Mouse (Mus musculus): ENCODE measurements around the gene Nf1. TPM values are rescaled to one million over a fixed set of nuclear protein-coding genes. Genes with fewer than 3 reads are reported as not detected.

Nf1 gene
- total and polyA plus RNA-seq, 3 experiments: 7.1 to 78.0 (median 27.0) TPM

DNA sequence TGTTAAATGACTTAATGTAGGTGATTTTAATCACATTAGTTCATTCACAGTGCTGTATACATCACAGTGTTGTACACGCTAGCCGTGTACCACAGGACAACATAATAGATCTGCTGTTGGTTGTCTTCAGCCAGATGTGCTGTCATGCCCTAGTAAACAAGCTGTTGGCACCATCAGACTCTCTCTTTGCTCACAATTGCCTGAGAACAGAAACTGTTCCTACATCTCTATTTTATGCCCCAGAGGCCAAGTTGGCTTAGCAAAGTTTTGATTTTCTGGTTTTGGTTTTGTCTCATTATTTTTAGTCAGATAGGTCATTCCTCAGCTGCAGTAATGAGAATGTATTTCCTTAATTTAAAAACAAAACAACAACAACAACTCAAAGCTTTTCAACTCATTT, 190.2 kb downstream of the Nf1 start:
- no peaks in the 10 kb centered on the region for H3K27me3 ChIP-seq (ENCODE audit: insufficient read depth, low read length)
- H3K4me1 ChIP-seq (ENCODE audit: insufficient read depth, low read depth, low read length): 0 out of 2 replicates have a peak, but pooled peaks cover 2% of the 10 kb centered on the region
- no peak for DNase-seq (ENCODE audit: low spot score)

DNA sequence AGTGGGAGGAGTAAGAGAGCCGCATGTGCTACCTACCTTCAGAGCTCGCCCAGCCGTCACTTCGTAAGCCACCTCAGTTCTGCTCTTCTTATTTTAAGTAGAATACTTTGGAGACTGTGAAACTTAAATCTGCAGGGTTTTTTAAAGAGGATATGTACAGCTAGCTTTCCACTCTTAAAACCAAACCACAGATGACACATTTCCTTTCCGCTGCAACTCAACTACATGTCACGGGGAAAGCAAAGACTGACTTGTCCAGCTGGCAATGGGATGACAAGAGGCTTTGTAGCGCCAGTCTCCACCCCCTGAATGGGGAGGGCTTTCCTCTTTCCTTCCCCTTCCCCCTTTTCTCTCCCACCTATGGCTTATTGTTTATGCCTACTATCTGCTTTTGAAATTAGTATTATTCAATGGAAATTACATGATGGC, 190.9 kb downstream of the Nf1 start, which contains the start of the genes Evi2 and Evi2a:
Gene Evi2, minus strand, starts transcription at position 257 of the 429 bp plus-strand sequence.
Gene Evi2a, minus strand, starts transcription at position 277 of the 429 bp plus-strand sequence.
- no peak within 1 kb of the TSS for H3K4me3 ChIP-seq (ENCODE audit: low read depth, low read length)
- no peak for DNase-seq (ENCODE audit: low spot score)
- no peak for ATAC-seq (ENCODE audit: extremely low read depth, insufficient number of reproducible peaks, low FRiP score, poor library complexity, severe bottlenecking)

More for the DNA sequence above, 190.2 kb downstream of the Nf1 start:
- ATAC-seq (ENCODE audit: extremely low read depth, insufficient number of reproducible peaks, low FRiP score, poor library complexity, severe bottlenecking): no peak
- Histone ChIP-seq H3K4me3 (ENCODE audit: low read depth, low read length) (no peak overlapping the region), H3K36me3 (replicated peaks) (peaks cover 42% of the 10 kb centered on the region), H3K9me3 (replicated peaks) (no peaks in the 10 kb centered on the region)
- TF ChIP-seq GATA2 (IDR thresholded peaks at IDR 0.05; ENCODE audit: borderline replicate concordance, low read depth, low read length) (no peak), CTCF (IDR thresholded peaks at IDR 0.05; ENCODE audit: low read depth, low read length) (no peak), TAL1 (conservative IDR thresholded peaks at IDR 0.05; ENCODE audit: low read depth, low read length) (no peak), GATA1 (IDR thresholded peaks at IDR 0.05; ENCODE audit: borderline replicate concordance, low read length) (no peak), POLR2AphosphoS5 (IDR thresholded peaks at IDR 0.05; ENCODE audit: insufficient replicate concordance, low read depth, low read length) (no peak)

DNA sequence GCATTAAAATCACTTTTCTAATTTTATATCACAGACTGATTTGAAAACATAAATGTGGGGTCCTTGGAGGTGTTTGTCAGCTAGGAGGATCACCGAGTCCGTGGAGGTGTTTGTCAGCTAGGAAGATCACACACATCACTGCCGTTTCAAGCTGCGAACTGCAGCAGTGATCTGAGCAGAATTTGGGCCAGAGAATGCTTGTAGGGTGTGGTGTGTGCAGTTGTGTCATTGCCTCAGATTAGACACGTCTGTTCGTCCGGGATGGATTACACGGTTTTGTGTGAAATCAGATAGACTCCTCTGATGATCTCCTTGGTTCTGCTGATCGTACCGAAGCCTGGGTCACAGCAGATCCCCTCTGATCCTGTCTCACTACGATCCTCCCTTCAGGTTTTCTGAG, 191.3 kb downstream of the Nf1 start:
- ATAC-seq (ENCODE audit: extremely low read depth, insufficient number of reproducible peaks, low FRiP score, poor library complexity, severe bottlenecking): no peak
- Histone ChIP-seq H3K4me3 (ENCODE audit: low read depth, low read length) (no peak overlapping the region), H3K27me3 (ENCODE audit: insufficient read depth, low read length) (no peaks in the 10 kb centered on the region), H3K36me3 (replicated peaks) (peaks cover 48% of the 10 kb centered on the region), H3K9me3 (replicated peaks) (no peaks in the 10 kb centered on the region), H3K4me1 (ENCODE audit: insufficient read depth, low read depth, low read length) (0 out of 2 replicates have a peak, but pooled peaks cover 2% of the 10 kb centered on the region)
- DNase-seq (ENCODE audit: low spot score): no peak
- TF ChIP-seq CTCF (IDR thresholded peaks at IDR 0.05; ENCODE audit: low read depth, low read length) (no peak), TAL1 (conservative IDR thresholded peaks at IDR 0.05; ENCODE audit: low read depth, low read length) (no peak), GATA2 (IDR thresholded peaks at IDR 0.05; ENCODE audit: borderline replicate concordance, low read depth, low read length) (no peak), POLR2AphosphoS5 (IDR thresholded peaks at IDR 0.05; ENCODE audit: insufficient replicate concordance, low read depth, low read length) (no peak), GATA1 (IDR thresholded peaks at IDR 0.05; ENCODE audit: borderline replicate concordance, low read length) (no peak)

More for the DNA sequence above, 190.9 kb downstream of the Nf1 start, which contains the start of the genes Evi2 and Evi2a:
- Histone ChIP-seq H3K27me3 (ENCODE audit: insufficient read depth, low read length) (no peaks in the 10 kb centered on the region), H3K9me3 (replicated peaks) (no peaks in the 10 kb centered on the region), H3K36me3 (replicated peaks) (peaks cover 44% of the 10 kb centered on the region), H3K4me1 (ENCODE audit: insufficient read depth, low read depth, low read length) (0 out of 2 replicates have a peak, but pooled peaks cover 2% of the 10 kb centered on the region)
- TF ChIP-seq CTCF (IDR thresholded peaks at IDR 0.05; ENCODE audit: low read depth, low read length) (no peak), GATA1 (IDR thresholded peaks at IDR 0.05; ENCODE audit: borderline replicate concordance, low read length) (no peak), GATA2 (IDR thresholded peaks at IDR 0.05; ENCODE audit: borderline replicate concordance, low read depth, low read length) (no peak), TAL1 (conservative IDR thresholded peaks at IDR 0.05; ENCODE audit: low read depth, low read length) (no peak), POLR2AphosphoS5 (IDR thresholded peaks at IDR 0.05; ENCODE audit: insufficient replicate concordance, low read depth, low read length) (no peak)

GRCm38 (mm10) chr11:79531485-79531884, 192.0 kb downstream of the Nf1 start:
- H3K4me3 ChIP-seq (ENCODE audit: low read depth, low read length): no peak overlapping the region
- ATAC-seq (ENCODE audit: extremely low read depth, insufficient number of reproducible peaks, low FRiP score, poor library complexity, severe bottlenecking): no peak

GRCm38 (mm10) chr11:79533311-79533710, 193.8 kb downstream of the Nf1 start:
- no peak overlapping the region for H3K4me3 ChIP-seq (ENCODE audit: low read depth, low read length)
- ATAC-seq (ENCODE audit: extremely low read depth, insufficient number of reproducible peaks, low FRiP score, poor library complexity, severe bottlenecking) (no peak), DNase-seq (ENCODE audit: low spot score) (no peak)
- no peak for TF ChIP-seq TAL1 (conservative IDR thresholded peaks at IDR 0.05; ENCODE audit: low read depth, low read length)
- no peak for TF ChIP-seq GATA2 (IDR thresholded peaks at IDR 0.05; ENCODE audit: borderline replicate concordance, low read depth, low read length)
- TF ChIP-seq GATA1 (IDR thresholded peaks at IDR 0.05; ENCODE audit: borderline replicate concordance, low read length): no peak
- TF ChIP-seq CTCF (IDR thresholded peaks at IDR 0.05; ENCODE audit: low read depth, low read length): no peak
- TF ChIP-seq POLR2AphosphoS5 (IDR thresholded peaks at IDR 0.05; ENCODE audit: insufficient replicate concordance, low read depth, low read length): no peak
- H3K36me3 ChIP-seq (replicated peaks): peaks cover 51% of the 10 kb centered on the region
- no peaks in the 10 kb centered on the region for H3K4me1 ChIP-seq (ENCODE audit: insufficient read depth, low read depth, low read length)
- no peaks in the 10 kb centered on the region for H3K27me3 ChIP-seq (ENCODE audit: insufficient read depth, low read length)
- no peaks in the 10 kb centered on the region for H3K9me3 ChIP-seq (replicated peaks)

More at GRCm38 (mm10) chr11:79531485-79531884, 192.0 kb downstream of the Nf1 start:
- DNase-seq (ENCODE audit: low spot score): no peak
- Histone ChIP-seq H3K27me3 (ENCODE audit: insufficient read depth, low read length) (no peaks in the 10 kb centered on the region), H3K36me3 (replicated peaks) (peaks cover 51% of the 10 kb centered on the region), H3K9me3 (replicated peaks) (no peaks in the 10 kb centered on the region), H3K4me1 (ENCODE audit: insufficient read depth, low read depth, low read length) (0 out of 2 replicates have a peak, but pooled peaks cover 2% of the 10 kb centered on the region)
- no peak for TF ChIP-seq POLR2AphosphoS5 (IDR thresholded peaks at IDR 0.05; ENCODE audit: insufficient replicate concordance, low read depth, low read length)
- no peak for TF ChIP-seq GATA2 (IDR thresholded peaks at IDR 0.05; ENCODE audit: borderline replicate concordance, low read depth, low read length)
- TF ChIP-seq GATA1 (IDR thresholded peaks at IDR 0.05; ENCODE audit: borderline replicate concordance, low read length): no peak
- no peak for TF ChIP-seq TAL1 (conservative IDR thresholded peaks at IDR 0.05; ENCODE audit: low read depth, low read length)
- no peak for TF ChIP-seq CTCF (IDR thresholded peaks at IDR 0.05; ENCODE audit: low read depth, low read length)

GRCm38 (mm10) chr11:79533950-79534690, 194.6 kb downstream of the Nf1 start:
- peaks cover 49% of the 10 kb centered on the region for H3K36me3 ChIP-seq (replicated peaks)
- ATAC-seq (ENCODE audit: extremely low read depth, insufficient number of reproducible peaks, low FRiP score, poor library complexity, severe bottlenecking): no peak
- no peak for DNase-seq (ENCODE audit: low spot score)
- no peak overlapping the region for H3K4me3 ChIP-seq (ENCODE audit: low read depth, low read length)
- H3K4me1 ChIP-seq (ENCODE audit: insufficient read depth, low read depth, low read length): no peaks in the 10 kb centered on the region
- TF ChIP-seq CTCF (IDR thresholded peaks at IDR 0.05; ENCODE audit: low read depth, low read length) (no peak), GATA2 (IDR thresholded peaks at IDR 0.05; ENCODE audit: borderline replicate concordance, low read depth, low read length) (no peak), TAL1 (conservative IDR thresholded peaks at IDR 0.05; ENCODE audit: low read depth, low read length) (no peak), GATA1 (IDR thresholded peaks at IDR 0.05; ENCODE audit: borderline replicate concordance, low read length) (no peak), POLR2AphosphoS5 (IDR thresholded peaks at IDR 0.05; ENCODE audit: insufficient replicate concordance, low read depth, low read length) (no peak)
- no peaks in the 10 kb centered on the region for H3K27me3 ChIP-seq (ENCODE audit: insufficient read depth, low read length)
- no peaks in the 10 kb centered on the region for H3K9me3 ChIP-seq (replicated peaks)

Measured in G1E (cell line).